Mouse (Mus musculus): ENCODE data around the gene Zfp526.
"Not testable (repeated sequence)": the region's sequence is repeated elsewhere in the genome, so short reads cannot be mapped to it uniquely, and the experiment has no call there.

The Zfp526 gene

DNA sequence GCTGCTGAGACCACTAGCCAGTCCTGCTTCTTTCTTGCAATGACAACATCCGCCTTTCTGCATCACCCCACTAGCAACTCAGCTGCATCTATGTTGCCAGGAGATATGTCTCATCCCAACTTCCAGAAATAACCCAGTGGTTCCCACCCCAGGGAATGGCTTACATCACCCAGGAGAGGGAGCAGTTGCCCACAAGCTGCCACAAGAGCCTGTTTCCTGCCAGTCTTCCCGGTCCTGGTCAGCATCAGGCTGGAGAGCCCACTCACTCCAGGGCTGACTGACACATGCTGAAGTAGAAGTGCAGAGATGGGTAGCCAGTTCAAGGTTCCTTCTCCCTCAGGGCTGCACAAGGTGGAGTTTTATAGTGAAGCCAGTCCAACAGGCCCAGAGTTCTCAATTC is 19.8 kb downstream of the Zfp526 start:
- DNase-seq = no peak

DNA sequence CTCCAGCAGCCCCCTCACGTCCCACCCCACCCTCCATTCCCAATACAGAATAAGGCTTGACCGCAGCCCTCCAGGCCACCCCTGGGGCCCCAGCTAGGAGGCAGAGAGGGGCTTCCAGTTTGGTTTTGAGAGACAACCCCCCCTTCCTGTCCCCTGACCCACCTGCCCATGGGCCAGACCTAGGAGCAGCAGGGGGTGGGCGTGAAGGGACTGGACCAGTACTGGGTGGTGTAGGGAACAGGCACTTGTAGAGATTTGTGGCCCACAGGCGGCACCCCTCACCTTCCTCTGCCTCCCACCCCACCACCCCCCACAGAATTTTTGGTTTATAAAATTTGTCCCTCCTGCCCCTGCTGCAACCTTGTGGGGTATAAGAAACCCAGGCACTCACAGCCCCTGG is 22.1 kb downstream of the Zfp526 start:
- no peak for DNase-seq

DNA sequence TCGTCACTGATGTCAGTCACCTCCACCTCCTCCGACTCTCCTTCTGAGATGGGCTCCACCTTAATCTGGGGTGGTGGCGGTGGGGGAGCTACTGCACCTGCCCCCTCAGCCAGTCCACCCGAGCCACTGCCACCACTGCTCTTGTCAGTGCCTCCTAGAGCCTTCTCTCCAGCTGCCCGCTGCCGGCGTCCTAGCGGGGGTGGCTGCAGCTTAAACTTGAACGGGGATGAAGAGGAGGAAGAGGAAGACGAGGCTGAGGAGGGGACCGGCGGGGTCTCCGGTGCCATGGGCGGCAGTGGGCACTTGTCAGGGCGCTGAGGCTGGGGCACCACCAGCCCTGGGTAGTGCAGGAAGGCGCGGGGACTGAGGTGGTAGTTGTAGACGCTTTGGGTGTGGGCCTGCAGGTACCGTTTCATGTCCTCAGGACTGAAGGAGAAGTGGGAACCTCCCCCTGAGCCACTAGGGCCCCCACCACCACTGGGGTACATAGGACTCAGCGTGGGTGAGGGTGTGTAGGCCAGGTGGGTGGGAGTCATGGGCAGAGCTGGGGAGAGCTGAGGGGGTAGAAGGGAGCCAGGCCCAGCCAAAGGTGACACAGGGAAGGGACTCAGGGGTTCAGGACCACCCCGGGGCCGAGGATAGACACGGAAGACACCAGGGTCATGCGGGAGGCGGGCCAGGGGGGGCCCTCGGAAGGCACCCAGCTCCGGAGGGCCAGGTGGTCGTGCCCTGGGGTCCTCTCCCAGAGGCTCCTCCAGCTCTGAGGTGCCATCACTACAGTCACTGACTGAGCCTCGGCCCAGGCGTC is 23.5 kb downstream of the Zfp526 start:
- no peak for DNase-seq

DNA sequence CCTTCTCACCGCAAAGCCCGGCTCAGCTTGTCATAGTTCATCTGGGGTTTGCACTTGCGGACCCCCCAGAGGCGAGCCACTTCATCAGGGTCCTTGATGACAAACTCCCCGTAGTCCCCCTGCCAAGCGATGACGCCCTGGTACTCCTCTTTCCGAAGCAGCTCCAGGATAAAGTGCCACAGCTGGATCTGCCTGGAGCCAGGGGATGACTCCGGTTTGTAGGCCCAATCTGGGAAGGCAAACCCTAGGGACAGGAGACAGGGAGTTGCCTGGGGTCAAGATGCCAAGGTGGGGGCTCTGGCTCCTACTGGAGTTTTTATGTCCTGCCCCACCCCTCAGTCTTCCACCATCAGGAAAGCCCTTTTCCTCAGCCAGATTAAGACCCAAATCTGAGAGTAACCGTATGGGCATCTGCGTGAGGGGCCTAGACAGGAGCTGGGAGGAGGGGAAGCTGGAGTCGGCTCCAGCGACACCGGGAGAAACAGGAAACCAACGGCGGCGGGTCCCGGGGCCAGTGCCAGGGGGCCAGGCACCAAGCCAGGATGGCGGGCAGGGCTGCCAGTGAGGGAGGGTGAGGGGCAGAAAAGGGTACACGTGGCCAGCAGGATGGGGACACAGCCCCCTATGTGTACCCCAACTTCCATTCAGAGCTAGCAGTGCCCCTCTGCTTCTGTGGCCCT is 25.0 kb downstream of the Zfp526 start:
- DNase-seq = no peak

DNA sequence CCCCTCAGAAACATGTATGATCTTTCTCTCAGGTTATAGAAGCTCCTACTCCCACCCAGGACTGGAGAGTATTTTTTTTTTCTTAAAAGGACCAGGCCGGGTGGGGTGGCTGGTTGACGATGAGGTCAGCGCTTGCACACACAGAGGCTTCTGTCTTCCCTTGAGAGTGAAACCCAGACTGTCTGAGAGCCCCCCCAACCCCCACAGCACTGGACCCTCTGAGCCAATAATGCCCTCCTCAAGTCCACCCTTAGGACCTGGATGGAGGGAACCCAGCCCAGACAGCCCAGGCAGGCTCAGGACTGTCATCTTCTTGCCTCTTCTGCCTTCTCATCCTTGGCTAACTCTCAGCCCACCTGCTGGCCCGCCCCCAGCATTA is 25.5 kb downstream of the Zfp526 start:
- DNase-seq = no peak

DNA sequence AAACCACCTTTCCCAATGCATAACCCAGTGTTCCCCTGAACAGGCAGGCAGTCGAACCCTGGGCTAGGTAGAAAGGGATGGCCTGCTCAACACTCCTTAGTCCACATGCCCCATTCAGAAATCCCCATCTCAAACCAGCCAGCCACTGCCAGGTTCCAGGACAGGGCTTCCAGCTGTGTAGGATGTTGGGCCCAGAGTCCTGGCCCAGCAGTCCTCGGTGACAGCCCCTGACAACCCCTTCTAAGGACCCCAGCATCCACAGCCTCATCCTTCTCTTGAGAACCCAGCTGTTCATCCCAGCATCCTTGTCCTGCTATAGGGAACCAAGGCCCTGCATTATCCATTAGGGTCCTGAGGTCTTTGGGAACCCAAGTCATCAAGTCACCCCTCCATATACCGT is 26.3 kb downstream of the Zfp526 start:
- no peak for DNase-seq

DNA sequence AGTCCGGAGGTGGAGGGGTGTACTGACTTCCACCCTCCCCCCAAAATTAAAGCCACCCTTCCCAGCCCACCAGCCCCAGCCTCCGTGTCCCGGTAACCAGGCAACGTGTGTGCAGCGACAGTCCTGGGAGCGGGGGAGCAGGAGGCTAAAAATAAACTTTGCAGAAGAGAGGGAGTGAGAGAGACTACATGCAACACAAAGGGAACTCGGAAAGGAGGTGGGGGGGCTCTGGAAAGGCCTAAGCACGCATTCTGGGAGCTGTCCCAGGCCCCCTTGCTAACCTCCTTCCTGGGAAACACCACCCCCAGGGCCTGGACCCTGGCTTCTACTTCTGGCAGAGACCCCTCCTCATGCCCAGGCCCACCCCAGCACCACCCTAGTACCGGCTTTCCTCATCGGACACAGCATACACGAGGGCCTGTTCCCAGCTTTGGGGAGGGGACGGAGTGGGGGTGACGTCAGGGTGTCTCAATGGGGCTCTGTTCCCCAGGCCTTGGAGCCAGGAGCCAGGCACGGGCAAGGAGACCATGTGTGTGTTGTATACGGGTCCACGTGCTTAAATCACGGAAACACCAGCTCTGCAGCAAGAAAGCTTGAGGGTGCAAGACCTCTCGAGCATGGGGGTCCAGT is 26.9 kb downstream of the Zfp526 start:
- DNase-seq = peak; percentile 26 to 35

DNA sequence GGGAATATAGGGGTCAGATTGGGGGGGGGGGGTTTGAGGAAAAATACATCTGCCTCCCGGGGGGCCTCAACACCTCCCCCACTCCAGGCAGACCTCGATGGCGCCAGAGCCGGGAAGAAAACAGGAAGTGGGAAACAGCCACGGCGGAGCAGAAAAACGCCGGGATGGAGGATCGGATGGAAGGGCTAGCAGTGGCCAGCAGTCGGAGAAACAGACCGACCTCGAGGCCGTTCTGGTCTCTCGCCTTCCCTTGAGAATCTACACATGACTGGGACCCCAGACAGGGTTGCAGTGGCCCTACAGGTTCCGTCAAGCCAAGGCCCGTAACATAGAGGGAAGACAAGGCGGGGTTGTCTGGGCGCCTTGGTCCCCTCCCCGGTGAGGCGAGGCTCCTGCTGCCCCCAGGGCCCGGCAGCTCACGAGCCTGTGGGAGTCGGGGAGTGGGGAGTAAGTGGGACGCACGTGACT is 27.7 kb downstream of the Zfp526 start:
- DNase-seq = no peak

DNA sequence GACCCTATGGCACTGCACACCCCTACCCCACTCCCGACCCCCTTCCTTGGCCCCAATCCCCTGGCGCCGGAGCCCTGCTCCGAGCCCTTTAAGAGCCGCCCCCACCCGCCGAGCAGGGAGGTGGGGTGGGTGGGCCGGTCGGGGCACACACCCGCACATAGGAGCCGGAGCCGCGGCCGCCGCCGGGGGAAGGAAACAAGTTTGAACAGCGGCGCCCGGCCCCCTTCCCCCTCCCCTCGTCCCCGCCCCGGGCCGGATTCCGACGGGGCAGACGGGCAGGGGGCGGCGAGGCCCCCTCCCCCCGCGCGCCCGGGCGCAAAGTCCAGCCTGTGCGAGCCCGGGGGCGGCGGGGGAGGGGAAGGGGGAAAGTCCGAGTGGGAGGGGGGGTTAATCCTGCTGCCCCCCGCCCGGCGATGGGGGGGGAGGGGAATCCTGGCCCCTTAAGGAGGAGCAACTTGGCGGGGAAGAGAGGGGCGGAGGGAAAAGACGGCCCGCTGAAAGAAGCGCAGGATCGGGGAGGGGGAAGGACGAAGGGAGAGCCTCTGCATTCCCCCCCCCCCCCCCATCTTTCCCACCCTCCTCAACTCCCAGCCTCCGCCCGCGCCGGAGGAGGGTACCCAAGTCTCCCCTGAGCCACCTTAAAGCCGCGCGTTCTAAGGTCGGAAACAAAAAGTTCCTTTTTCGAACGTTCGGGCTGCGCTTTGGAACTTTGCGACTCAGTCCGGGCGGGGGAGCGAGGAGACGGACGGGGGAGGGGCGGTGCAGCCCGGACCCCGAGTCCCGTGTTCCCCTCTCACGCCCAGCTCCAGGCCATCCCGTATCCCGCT is 28.3 kb downstream of the Zfp526 start:
- peak; percentile 66 to 76 for DNase-seq

DNA sequence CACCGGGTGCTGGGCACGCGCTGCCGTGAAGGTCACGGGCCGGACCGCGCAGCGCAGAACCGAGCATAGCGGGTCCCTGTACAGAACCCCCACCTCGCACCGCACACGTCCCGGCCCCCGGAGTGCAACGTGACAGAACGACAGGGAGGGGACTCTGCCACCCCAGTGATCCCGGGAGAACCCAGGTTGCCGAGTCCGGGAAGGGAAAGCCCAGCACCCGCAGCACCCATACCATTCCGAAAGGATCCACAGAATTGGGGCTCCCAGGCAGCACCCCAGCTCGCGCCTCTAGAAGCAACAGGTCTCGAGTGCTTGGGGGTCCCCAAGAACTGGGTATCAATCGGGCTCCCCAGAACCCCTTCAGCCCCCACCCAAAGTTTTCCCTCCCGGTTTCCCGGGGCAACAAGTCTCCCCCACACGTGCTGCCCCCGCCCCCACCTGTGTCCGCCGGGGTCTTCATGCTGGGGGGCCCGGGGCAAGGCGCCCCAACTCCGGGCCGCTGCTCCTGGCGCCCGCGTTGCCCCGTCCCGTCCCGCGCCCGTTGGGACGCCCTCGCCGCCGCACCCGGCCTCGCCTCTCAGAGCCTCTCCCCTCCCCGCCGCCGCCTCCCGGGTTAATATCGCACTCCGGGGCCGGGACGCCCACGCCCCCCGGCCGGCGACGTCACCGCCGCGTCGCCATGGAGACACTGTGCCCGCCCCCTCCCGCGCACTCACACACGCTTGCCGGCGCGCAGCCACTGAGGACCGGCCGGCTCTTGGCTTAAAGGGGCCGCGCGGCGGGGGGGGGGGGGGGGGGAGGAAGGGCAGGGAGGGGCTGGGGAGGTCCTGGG is 29.1 kb downstream of the Zfp526 start, which contains the start of gene Erf:
Gene Erf, minus strand, starts transcription at position 621 of the 832 bp plus-strand sequence.
- DNase-seq = peak; percentile 87 to 88

DNA sequence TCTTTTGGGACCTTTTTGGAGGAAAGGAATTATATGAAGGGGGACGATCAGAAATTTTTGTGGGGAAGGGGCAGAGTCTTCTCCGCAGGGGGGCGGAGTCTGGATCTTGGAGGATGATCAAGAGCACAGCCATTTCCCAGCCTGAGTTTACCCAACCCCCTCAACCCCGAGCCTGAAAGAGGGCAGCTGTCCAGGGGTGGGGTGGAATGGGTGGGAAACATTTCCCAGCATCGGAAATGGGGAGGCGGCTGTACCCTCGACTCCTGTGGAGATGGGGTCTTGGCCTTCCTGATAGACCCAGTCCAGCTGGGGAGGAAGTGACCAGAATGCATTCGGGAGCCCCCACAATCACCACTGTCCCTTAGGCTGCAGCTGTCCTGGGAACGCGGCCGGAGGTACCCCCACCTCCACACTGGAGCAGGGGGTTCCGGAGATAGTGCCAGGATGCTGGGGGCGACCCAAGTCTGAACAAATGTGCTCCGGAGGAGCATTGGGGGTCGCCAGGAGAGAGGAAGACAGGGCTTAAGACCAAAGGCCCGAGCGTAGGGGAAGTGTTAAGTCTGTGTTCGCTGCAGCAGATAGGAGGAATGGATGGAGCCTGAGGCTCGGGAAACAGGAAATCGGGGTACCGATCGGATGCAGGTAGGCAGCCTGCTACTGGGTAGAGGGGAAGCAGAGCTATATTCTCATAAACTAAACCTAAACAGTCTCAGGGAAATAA is 30.0 kb downstream of the Zfp526 start:
- peak; percentile 30 to 62 for DNase-seq

DNA sequence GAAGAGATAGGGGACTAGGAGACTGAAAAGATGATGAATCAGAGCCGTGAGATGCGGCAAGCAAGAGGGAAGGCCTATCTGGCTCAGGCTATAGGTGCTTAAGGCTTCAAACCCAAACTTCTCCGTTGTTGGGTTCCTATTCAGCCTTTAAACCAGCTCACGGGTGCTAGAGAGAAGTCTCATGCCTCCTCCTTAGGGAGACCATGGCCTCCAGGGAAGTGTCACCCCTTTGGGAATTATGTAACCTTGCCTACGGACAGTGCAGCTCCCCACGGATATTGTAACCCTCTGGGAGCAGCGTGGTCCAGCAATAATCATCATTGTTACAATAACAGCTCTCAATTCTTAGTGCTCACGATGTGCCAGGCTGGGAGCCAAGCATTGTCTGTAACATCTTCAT is 30.6 kb downstream of the Zfp526 start:
- no peak for DNase-seq

DNA sequence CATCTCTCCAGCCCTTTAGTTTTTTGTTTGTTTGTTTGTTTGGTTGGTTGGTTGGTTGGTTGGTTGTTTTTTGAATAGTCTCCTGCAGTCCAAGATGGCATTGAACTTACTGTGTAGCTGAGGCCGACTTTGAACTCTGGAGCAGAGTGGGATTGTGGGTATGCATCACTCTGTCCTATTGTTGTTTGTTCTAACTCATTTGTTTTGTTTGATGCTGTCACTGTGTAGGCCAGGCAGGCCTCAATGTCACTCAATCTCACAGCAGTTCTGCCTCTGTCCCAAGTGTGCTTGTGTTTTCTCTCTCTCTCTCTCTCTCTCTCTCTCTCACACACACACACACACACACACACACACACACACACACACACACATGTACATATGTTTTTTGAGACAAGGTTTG is 40.7 kb downstream of the Zfp526 start:
- no peak for DNase-seq

DNA sequence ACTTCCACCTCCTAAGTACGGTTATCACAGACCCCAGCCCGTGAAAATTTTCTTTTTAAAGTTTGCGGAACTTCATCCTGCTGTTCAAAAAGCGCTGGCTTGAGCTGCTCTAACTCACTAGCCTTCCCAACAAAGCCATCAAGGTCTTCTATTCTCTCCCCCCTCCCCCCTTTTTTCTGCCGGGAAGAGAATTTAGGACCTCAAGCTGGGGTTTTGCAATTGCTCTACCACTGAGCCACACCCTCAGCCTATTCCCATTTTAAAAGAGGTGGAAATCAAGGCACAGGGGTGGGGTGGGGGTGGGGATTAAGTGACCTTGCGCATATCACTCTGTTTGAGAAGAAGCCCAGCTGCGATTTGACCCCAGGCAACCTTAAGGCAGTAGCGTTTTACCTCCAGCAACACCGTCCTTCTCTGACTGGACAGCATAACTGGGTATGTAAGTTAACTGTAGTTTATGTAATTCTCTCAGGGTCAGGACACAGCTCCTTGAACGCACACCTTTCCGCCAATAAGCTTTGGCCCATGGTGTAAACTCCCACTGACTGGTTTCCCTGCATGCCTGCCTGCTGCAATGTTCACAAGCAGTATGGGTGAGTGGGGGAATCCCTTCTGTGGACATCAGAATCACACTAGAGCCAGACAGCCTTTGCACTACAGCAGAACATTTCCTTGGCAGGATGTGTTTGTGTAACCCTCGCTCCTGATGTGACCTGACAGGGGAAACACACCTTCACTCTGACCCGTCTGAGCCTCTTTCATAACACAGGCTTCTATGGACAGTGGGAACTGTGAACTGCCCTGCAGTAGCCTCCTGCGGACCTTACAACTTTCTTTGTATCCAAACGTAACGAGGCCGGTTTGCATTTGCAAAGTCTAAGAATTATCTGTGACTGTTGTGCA is 43.0 kb downstream of the Zfp526 start:
- DNase-seq = no peak

DNA sequence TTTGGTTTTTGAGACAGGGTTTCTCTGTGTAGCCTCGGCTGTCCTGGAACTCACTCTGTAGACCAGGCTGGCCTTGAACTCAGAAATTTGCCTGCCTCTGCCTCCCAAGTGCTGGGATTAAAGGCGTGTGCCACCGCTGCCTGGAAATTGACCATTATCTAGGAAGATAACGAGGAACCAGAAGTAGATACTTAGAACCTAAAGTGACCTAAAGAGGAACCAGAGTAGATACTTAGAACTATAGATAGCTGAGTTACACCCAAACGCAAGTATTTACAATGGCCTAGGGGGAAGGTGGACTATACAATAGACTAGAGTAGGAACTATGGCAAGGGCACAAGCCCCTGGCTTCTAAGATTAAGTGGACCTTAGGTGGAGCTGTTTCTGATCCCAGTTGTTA is 44.5 kb downstream of the Zfp526 start:
- not testable (repeated sequence) for DNase-seq

DNA sequence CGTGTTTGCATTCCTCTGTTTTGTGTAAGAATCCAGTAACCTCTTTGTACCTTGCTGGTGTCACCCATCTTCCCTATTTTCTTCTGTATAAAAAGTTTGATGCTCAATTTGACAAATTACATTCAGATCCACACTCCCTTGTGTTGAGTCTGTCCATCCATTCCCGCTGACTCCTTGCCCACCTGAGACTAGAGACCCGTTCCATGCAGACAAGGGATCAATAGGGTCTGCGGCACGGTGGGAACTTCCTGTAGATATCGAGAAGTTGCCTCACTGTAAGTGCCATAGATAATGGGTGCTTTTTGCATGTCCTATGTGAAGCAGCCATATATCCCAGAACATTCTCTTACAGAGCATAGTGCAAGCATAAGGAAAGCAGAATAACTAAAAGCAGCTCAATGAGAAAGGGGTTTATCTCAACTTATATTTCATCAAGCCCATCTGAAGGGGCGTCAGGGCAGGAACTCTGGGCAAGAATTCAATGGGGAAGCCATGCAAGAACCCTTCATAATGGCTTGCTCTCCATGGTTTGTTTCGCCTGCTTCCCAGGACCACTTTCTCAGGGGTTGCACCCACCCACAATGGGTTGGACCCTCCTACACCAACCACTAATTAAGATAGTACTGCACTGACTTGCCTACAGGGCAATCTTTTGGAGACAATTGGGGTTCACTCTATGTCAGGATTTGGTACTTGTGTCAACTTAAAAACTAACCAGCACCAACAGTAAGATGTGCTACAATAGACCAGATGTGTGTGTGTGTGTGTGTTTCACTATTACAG is 45.1 kb downstream of the Zfp526 start:
- no peak for DNase-seq

DNA sequence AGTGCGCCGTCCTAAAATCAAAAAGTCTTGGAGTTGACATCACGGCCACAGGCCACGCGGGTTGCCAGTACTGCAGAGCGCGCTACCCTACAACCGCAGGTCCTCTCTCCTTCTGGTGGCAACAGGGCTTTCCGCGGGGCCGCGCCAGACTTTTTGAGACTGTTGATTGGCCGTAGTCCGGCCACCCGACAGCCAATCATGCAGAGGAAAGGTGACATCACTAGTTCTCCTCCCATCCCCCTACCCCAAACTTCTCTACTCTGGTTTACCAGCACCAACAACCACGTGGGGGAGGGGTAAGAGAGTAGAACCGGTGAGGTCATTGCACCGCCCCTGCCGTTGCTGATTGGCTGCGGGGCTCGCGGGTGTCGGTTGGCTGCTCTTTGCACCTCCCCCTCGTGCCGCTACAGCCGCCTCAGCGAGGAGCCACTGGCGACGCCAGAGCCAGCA is 46.1 kb downstream of the Zfp526 start, which contains the start of gene Cic:
Gene Cic, plus strand, starts transcription at position 404 of the 450 bp plus-strand sequence.
- DNase-seq = peak; percentile 96 to 99

DNA sequence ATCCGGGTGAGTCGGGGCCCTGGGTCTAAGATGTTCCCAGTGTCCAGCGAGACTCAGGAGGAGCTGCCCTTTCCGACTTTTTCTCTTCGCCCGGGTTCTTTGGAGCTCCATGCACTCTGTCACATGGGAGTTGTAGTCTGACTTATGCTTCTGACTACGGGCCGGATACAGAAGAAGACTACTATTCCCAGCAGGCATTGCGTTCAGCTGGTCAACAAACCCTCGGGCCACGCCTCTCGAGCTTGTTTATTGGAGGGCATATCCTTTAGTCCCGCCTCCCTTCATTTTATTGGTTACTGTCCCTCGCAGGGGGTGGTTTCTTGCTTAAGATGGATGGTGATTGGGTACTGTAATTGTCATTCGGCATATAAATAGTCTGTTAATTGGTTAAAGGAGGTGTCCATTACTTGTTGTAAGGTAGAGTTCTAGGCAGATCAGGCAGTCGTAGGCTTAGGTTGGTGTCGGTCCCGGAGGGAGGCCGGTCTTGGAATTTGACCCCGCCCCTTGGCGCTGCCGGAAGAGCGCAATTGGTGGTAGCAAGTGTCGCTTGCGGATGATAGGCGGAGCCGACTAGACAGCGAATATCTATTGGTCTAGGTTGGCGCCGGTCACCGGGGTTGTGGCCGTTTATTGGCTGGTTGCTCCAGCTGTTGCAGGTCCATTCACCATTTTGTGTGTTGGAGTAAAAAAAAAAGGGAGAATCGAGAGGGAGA is 46.7 kb downstream of the Zfp526 start:
- DNase-seq = peak; percentile 99 to 100
